Mouse (Mus musculus) liver, postnatal 0 days (tissue): ENCODE results near the gene Shd.

ENCODE experiments used
- CTCF ChIP-seq: sonication (generic); IDR thresholded peaks from 2 replicates; pipeline ENCODE4 v1.5.1; 2016; ENCODE audit warnings: antibody characterized with exemption, low read depth
- EP300 ChIP-seq: IDR thresholded peaks from 2 replicates; pipeline ENCODE4 v1.6.1; 2016; ENCODE audit warnings: antibody characterized with exemption, low read depth, mild to moderate bottlenecking

GRCm38 (mm10) chr17:55959946-55960740, 10.1 kb upstream of the Shd start:
- TF ChIP-seq CTCF (no peak), EP300 (no peak)
